Mouse (Mus musculus): ENCODE measurements around the gene 1500015O10Rik. TPM values are rescaled to one million over a fixed set of nuclear protein-coding genes. Genes with fewer than 3 reads are reported as not detected.

The 1500015O10Rik gene
- polyA plus RNA-seq, 1 experiment from 2014 or later: 20.8 TPM

DNA sequence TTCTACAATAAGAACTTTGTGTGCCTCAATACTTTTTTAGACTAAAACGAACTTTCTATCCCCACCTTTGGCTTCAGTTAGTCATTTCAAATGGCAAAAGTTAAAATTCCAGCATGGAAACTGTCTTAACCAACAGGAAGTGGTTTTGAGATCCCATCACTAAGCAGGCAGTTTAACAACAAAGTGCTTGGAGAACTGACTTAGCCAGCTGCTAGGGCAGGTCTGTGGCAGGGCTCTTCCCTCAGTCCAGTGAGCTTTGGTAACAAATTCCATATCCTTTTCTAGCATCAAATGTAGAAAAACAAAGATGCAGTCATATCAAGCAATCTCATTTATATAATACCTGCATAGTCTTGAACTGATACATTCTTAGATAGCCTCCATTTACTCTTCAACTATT is 7.9 kb upstream of the 1500015O10Rik start:
- no peak overlapping the region for H3K27ac ChIP-seq (ENCODE audit: low read depth, low read length)
- H3K4me2 ChIP-seq (ENCODE audit: low read depth, low read length): no peak overlapping the region
- H3K4me1 ChIP-seq (ENCODE audit: control insufficient read depth, insufficient read depth, low read length): no peaks in the 10 kb centered on the region
- H3K9me3 ChIP-seq (ENCODE audit: control insufficient read depth, low read length): no peaks in the 10 kb centered on the region
- no peaks in the 10 kb centered on the region for H3K27me3 ChIP-seq (ENCODE audit: control insufficient read depth, insufficient read depth, low read length)
- no peaks in the 10 kb centered on the region for H3K36me3 ChIP-seq (ENCODE audit: control insufficient read depth, insufficient read depth, low read length)
- ATAC-seq (ENCODE audit: low read depth): no peak
- no peak overlapping the region for H3K4me3 ChIP-seq (ENCODE audit: low read depth, low read length)
- H3K9ac ChIP-seq (replicated peaks; ENCODE audit: low read depth, low read length): no peak overlapping the region
- 66% methylated on average over 1 of the region's 1 CpGs for WGBS

DNA sequence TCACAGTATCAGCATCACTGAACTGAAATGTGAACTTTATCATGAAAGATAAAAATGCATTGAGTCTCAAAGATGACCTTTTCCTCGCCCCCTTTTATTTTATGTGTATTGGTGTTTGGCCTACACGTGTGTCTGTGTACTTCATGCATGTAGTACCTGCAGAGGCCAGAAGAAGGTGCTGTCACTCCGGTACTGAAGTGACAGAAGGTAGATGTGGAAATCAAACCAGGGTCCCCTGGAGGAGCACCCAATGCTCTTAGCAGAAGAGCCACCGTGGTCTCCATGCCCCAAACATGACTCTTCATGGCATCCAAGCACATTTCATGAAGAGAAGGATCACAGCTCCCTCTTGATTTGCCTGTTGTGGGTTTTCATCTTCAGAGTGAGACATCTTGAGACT is 1.7 kb downstream of the 1500015O10Rik start:
- Histone ChIP-seq H3K9ac (replicated peaks; ENCODE audit: low read depth, low read length) (no peak overlapping the region), H3K4me1 (ENCODE audit: control insufficient read depth, insufficient read depth, low read length) (peaks cover 2% of the 10 kb centered on the region; the same call in 1 of the 2 replicates), H3K9me3 (ENCODE audit: control insufficient read depth, low read length) (no peaks in the 10 kb centered on the region), H3K27ac (ENCODE audit: low read depth, low read length) (no peak overlapping the region), H3K4me3 (ENCODE audit: low read depth, low read length) (no peak overlapping the region), H3K4me2 (ENCODE audit: low read depth, low read length) (no peak overlapping the region), H3K36me3 (ENCODE audit: control insufficient read depth, insufficient read depth, low read length) (no peaks in the 10 kb centered on the region), H3K27me3 (ENCODE audit: control insufficient read depth, insufficient read depth, low read length) (no peaks in the 10 kb centered on the region)
- 85% methylated on average over 4 of the region's 4 CpGs for WGBS
- no peak for ATAC-seq (ENCODE audit: low read depth)

DNA sequence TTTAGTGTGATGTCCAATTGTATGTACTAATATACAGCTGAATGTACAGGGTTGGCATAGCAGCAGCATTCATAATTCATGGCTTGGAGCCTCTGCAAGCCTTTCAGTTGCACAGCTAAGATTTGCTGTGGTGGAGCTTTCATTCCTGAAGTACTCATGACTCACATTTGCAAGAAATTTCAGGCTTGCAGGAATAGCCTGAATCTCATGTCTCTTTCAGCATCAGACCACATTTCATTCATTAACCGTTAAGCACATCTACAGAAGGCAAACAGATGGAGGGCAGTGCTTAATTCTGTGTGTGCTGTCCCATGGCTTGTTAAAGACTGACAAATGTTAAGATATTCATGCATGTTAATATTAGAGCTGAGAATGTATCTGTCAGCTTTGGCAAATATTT is 2.3 kb downstream of the 1500015O10Rik start:
- Histone ChIP-seq H3K9me3 (ENCODE audit: control insufficient read depth, low read length) (no peaks in the 10 kb centered on the region), H3K4me1 (ENCODE audit: control insufficient read depth, insufficient read depth, low read length) (peaks cover 2% of the 10 kb centered on the region; the same call in 1 of the 2 replicates), H3K27ac (ENCODE audit: low read depth, low read length) (no peak overlapping the region; the same call in 1 of the 2 replicates), H3K36me3 (ENCODE audit: control insufficient read depth, insufficient read depth, low read length) (no peaks in the 10 kb centered on the region), H3K4me3 (ENCODE audit: low read depth, low read length) (no peak overlapping the region), H3K4me2 (ENCODE audit: low read depth, low read length) (no peak overlapping the region), H3K9ac (replicated peaks; ENCODE audit: low read depth, low read length) (no peak overlapping the region), H3K27me3 (ENCODE audit: control insufficient read depth, insufficient read depth, low read length) (no peaks in the 10 kb centered on the region)
- no peak for ATAC-seq (ENCODE audit: low read depth)
- 71% methylated on average over 1 of the region's 1 CpGs for WGBS

DNA sequence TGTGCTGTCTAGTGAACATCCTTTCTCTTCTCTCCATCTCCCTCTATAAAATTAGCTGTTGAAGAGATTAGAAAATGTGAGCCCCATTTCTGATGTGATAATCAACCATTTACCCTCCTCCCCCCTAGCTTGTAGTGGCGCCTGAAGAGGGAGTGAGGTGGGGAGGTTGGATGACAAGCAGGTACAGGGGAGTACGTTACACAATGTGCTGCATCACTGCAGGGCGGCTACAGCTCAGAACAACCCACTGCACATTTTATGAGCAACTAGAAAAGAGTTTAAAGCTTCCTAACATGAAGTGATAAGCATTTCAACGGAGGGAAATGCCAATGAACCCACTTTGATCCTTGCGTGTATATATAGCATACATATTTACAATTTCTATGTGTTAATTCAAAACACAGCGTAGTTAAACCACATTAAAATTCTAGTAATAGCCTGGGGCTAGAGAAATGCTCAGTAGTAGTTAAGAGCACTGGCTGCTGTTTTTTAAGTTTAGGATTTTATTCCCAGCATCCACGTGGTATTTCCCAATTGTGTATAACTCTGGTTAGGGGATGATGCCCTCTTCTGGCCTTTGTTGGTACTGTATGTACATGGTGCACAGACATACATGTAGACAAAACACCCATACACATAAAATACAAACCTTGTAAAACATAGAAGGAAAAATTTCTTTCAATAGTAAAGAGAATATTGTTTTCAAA is 7.6 kb downstream of the 1500015O10Rik start:
- Histone ChIP-seq H3K9me3 (ENCODE audit: control insufficient read depth, low read length) (no peaks in the 10 kb centered on the region), H3K4me1 (ENCODE audit: control insufficient read depth, insufficient read depth, low read length) (no peaks in the 10 kb centered on the region; the same call in 1 of the 2 replicates), H3K4me3 (ENCODE audit: low read depth, low read length) (no peak overlapping the region), H3K9ac (replicated peaks; ENCODE audit: low read depth, low read length) (no peak overlapping the region), H3K27ac (ENCODE audit: low read depth, low read length) (no peak overlapping the region), H3K27me3 (ENCODE audit: control insufficient read depth, insufficient read depth, low read length) (no peaks in the 10 kb centered on the region), H3K36me3 (ENCODE audit: control insufficient read depth, insufficient read depth, low read length) (no peaks in the 10 kb centered on the region), H3K4me2 (ENCODE audit: low read depth, low read length) (no peak overlapping the region)
- 70% methylated on average over 7 of the region's 7 CpGs for whole genome bisulfite sequencing
- ATAC-seq (ENCODE audit: low read depth): peak; percentile 78

DNA sequence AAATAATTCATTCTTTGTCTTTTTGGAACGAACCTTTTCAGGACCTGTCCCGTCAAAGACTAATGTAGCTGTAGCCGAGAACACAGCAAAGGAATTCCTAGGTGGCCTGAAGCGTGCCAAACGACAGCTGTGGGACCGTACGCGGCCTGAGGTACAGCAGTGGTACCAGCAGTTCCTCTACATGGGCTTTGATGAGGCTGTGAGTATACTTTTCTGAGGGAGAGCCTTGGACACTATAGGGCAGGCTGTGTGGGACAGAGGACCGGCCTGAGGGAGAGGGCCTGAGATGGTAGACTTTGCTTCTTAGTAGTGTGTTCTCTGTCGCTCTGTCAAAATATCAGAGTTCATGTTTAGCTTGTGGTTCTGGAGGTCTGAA is 8.1 kb downstream of the 1500015O10Rik start:
- Histone ChIP-seq H3K9me3 (ENCODE audit: control insufficient read depth, low read length) (no peaks in the 10 kb centered on the region), H3K27me3 (ENCODE audit: control insufficient read depth, insufficient read depth, low read length) (no peaks in the 10 kb centered on the region), H3K27ac (ENCODE audit: low read depth, low read length) (no peak overlapping the region), H3K36me3 (ENCODE audit: control insufficient read depth, insufficient read depth, low read length) (no peaks in the 10 kb centered on the region), H3K4me1 (ENCODE audit: control insufficient read depth, insufficient read depth, low read length) (no peaks in the 10 kb centered on the region), H3K9ac (replicated peaks; ENCODE audit: low read depth, low read length) (no peak overlapping the region), H3K4me2 (ENCODE audit: low read depth, low read length) (no peak overlapping the region), H3K4me3 (ENCODE audit: low read depth, low read length) (no peak overlapping the region)
- ATAC-seq (ENCODE audit: low read depth): peak; percentile 23; the same call in 1 of the 2 replicates
- 82% methylated on average over 10 of the region's 10 CpGs for WGBS

DNA sequence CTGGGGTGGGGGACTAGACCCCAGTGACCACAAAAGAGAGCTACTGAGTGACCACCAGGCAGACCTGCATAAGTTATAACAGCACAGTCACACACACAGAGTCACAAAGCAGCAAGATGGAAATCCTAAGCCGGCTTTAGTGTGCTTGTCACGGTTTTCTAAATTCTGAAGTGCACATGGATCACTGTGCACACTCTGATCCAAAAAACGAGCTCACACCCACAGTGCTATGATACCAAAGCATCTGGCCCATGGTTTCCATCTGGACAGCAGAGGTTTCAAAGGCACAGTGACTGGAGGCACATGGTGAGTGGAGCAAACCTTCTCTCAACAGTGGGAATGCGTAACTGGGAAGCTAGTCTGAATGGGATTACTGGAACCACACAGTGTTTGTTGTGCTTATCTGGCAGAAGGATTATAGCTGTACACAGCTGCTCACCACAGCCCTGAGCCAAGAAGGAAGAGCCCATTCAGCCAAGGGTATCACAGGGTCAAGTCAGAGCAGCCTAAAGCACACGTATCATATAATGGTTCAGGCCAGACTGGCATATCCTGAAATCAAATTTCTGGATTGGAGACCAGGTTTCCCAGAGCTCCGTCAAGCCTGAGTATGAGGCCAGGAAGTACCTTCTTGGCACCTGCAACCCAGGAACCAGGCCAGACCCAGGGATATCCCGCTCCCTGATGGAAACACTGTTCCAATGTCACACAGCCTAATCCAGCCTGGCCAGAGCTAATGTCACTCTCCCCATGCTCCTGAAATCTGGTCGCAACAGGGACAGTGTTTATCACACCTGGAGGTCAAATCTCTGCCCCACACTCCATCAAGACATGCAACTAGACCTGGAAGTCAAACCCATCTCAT is 24.3 kb downstream of the 1500015O10Rik start:
- Histone ChIP-seq H3K36me3 (ENCODE audit: control insufficient read depth, insufficient read depth, low read length) (peaks cover 2% of the 10 kb centered on the region), H3K9me3 (ENCODE audit: control insufficient read depth, low read length) (no peaks in the 10 kb centered on the region), H3K9ac (replicated peaks; ENCODE audit: low read depth, low read length) (no peak overlapping the region), H3K27ac (ENCODE audit: low read depth, low read length) (no peak overlapping the region), H3K4me2 (ENCODE audit: low read depth, low read length) (no peak overlapping the region), H3K4me1 (ENCODE audit: control insufficient read depth, insufficient read depth, low read length) (no peaks in the 10 kb centered on the region), H3K4me3 (ENCODE audit: low read depth, low read length) (no peak overlapping the region), H3K27me3 (ENCODE audit: control insufficient read depth, insufficient read depth, low read length) (no peaks in the 10 kb centered on the region)
- ATAC-seq (ENCODE audit: low read depth): peak; percentile 26; the same call in 1 of the 2 replicates
- 88% methylated on average over 8 of the region's 8 CpGs for WGBS

DNA sequence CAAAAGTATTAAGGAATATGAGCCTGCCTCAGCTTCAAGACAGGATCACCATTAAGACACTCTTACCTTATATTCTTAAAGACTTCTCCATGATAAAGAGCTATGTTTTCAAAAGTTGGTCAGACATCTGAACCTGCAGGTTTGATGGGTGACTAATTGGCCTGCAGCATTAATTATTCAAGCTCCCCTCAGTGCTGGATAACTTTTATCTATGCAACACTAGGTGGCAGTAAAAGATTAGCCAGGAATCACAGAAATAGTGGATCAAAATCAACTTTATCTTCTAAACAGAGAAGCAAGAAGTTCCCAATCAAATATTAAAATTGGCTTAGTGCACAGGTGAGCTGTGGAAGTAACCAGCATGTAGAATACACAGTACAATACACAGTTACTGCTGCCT is 29.7 kb downstream of the 1500015O10Rik start:
- peaks cover 14% of the 10 kb centered on the region; the same call in 1 of the 2 replicates for H3K36me3 ChIP-seq (ENCODE audit: control insufficient read depth, insufficient read depth, low read length)
- no peaks in the 10 kb centered on the region for H3K9me3 ChIP-seq (ENCODE audit: control insufficient read depth, low read length)
- H3K27me3 ChIP-seq (ENCODE audit: control insufficient read depth, insufficient read depth, low read length): no peaks in the 10 kb centered on the region
- no peak for ATAC-seq (ENCODE audit: low read depth)
- no peak overlapping the region for H3K9ac ChIP-seq (replicated peaks; ENCODE audit: low read depth, low read length)
- H3K4me1 ChIP-seq (ENCODE audit: control insufficient read depth, insufficient read depth, low read length): no peaks in the 10 kb centered on the region
- no peak overlapping the region for H3K27ac ChIP-seq (ENCODE audit: low read depth, low read length)
- H3K4me2 ChIP-seq (ENCODE audit: low read depth, low read length): no peak overlapping the region
- H3K4me3 ChIP-seq (ENCODE audit: low read depth, low read length): no peak overlapping the region

DNA sequence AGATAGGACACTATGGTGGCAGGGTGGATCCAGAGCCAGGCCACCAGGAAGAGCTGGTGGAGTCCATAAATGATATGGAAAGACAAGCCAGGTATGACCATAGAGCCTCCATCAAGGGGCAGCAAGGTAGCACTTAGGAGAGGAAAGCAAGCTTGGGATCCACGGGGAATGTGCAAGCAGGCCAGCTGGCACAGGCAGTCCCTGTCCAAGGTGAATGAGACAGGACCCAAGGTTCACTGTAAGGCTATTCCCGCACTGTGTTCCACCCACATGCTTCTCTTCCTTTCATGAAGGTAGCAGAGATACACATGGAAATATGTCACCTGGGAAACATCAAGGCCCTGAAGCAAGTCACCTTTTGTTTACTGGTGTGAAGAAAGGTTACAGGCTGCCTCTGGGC is 34.1 kb downstream of the 1500015O10Rik start:
- no peaks in the 10 kb centered on the region for H3K4me1 ChIP-seq (ENCODE audit: control insufficient read depth, insufficient read depth, low read length)
- 92% methylated on average over 2 of the region's 2 CpGs for WGBS

DNA sequence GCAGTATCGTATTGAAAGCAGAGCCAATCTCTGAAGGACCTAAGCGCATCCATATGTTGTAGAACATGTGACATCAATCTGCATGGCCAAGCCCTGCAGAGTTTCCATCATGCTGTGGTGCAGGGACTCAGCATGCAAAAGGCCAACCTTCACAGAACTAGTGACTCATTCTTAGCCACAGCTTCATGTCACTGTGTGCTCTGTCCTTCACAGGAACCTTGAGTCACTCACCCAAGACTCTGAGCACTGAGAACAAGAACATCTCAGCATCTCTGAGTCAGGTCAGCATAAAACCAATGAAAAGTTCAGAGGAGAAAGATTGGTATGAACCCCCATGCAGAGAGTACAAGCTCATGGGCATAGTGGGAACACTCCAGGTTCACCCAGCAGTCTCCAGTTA is 35.9 kb downstream of the 1500015O10Rik start:
- Histone ChIP-seq H3K36me3 (ENCODE audit: control insufficient read depth, insufficient read depth, low read length) (peaks cover 17% of the 10 kb centered on the region; the same call in 1 of the 2 replicates), H3K4me2 (ENCODE audit: low read depth, low read length) (no peak overlapping the region)
- ATAC-seq (ENCODE audit: low read depth): no peak

More for the DNA sequence above, 34.1 kb downstream of the 1500015O10Rik start:
- peaks cover 14% of the 10 kb centered on the region; the same call in 1 of the 2 replicates for H3K36me3 ChIP-seq (ENCODE audit: control insufficient read depth, insufficient read depth, low read length)
- H3K4me2 ChIP-seq (ENCODE audit: low read depth, low read length): no peak overlapping the region
- H3K4me3 ChIP-seq (ENCODE audit: low read depth, low read length): no peak overlapping the region
- H3K27ac ChIP-seq (ENCODE audit: low read depth, low read length): no peak overlapping the region
- no peak for ATAC-seq (ENCODE audit: low read depth)
- H3K9ac ChIP-seq (replicated peaks; ENCODE audit: low read depth, low read length): no peak overlapping the region
- no peaks in the 10 kb centered on the region for H3K27me3 ChIP-seq (ENCODE audit: control insufficient read depth, insufficient read depth, low read length)
- H3K9me3 ChIP-seq (ENCODE audit: control insufficient read depth, low read length): no peaks in the 10 kb centered on the region

More for the DNA sequence above, 35.9 kb downstream of the 1500015O10Rik start:
- H3K9me3 ChIP-seq (ENCODE audit: control insufficient read depth, low read length): no peaks in the 10 kb centered on the region
- WGBS: 98% methylated on average over 2 of the region's 2 CpGs
- H3K4me1 ChIP-seq (ENCODE audit: control insufficient read depth, insufficient read depth, low read length): no peaks in the 10 kb centered on the region
- H3K27me3 ChIP-seq (ENCODE audit: control insufficient read depth, insufficient read depth, low read length): no peaks in the 10 kb centered on the region
- no peak overlapping the region for H3K27ac ChIP-seq (ENCODE audit: low read depth, low read length)
- H3K9ac ChIP-seq (replicated peaks; ENCODE audit: low read depth, low read length): no peak overlapping the region
- no peak overlapping the region for H3K4me3 ChIP-seq (ENCODE audit: low read depth, low read length)
